Mouse (Mus musculus): ENCODE data around the gene Nrtn. TPM values are rescaled to one million over a fixed set of nuclear protein-coding genes. Genes with fewer than 3 reads are reported as not detected.
A peak's percentile ranks its signal among the peaks of the same experiment; 100 is the strongest.

Nrtn gene
- polyA plus RNA-seq, 1 experiment = not detected

GRCm38 (mm10) chr17:56715914-56716654, 41.2 kb downstream of the Nrtn start:
- Histone ChIP-seq H3K27ac (ENCODE audit: insufficient read depth, low read length) (peak overlapping the region; percentile 4; the same call in 1 of the 2 replicates), H3K4me1 (ENCODE audit: control insufficient read depth, insufficient read depth, low read length) (no peaks in the 10 kb centered on the region; the same call in 1 of the 2 replicates), H3K4me3 (ENCODE audit: insufficient read depth, low read length) (peak overlapping the region; percentile 58)
- TF ChIP-seq POLR2A (IDR thresholded peaks at IDR 0.05; ENCODE audit: low read depth, low read length) (no peak; the same call in 1 of the 2 replicates), CTCF (IDR thresholded peaks at IDR 0.05; ENCODE audit: borderline replicate concordance, insufficient read depth, low read length) (no peak)

GRCm38 (mm10) chr17:56715360-56715759, 42.0 kb downstream of the Nrtn start:
- TF ChIP-seq CTCF (IDR thresholded peaks at IDR 0.05; ENCODE audit: borderline replicate concordance, insufficient read depth, low read length) (no peak), POLR2A (IDR thresholded peaks at IDR 0.05; ENCODE audit: low read depth, low read length) (no peak)
- no peak overlapping the region for H3K27ac ChIP-seq (ENCODE audit: insufficient read depth, low read length)
- no peaks in the 10 kb centered on the region; the same call in 1 of the 2 replicates for H3K4me1 ChIP-seq (ENCODE audit: control insufficient read depth, insufficient read depth, low read length)
- no peak overlapping the region for H3K4me3 ChIP-seq (ENCODE audit: insufficient read depth, low read length)

- no peak overlapping the region for H3K27ac ChIP-seq (ENCODE audit: insufficient read depth, low read length)
- no peak overlapping the region for H3K4me3 ChIP-seq (ENCODE audit: insufficient read depth, low read length)
- no peaks in the 10 kb centered on the region for H3K4me1 ChIP-seq (ENCODE audit: control insufficient read depth, insufficient read depth, low read length)
- TF ChIP-seq POLR2A (IDR thresholded peaks at IDR 0.05; ENCODE audit: low read depth, low read length) (no peak), CTCF (IDR thresholded peaks at IDR 0.05; ENCODE audit: borderline replicate concordance, insufficient read depth, low read length) (no peak)
Measured at GRCm38 (mm10) chr17:56709708-56710107, 47.6 kb downstream of the Nrtn start.

GRCm38 (mm10) chr17:56708692-56709091, 48.6 kb downstream of the Nrtn start:
- TF ChIP-seq POLR2A (IDR thresholded peaks at IDR 0.05; ENCODE audit: low read depth, low read length) (no peak), CTCF (IDR thresholded peaks at IDR 0.05; ENCODE audit: borderline replicate concordance, insufficient read depth, low read length) (no peak)
- Histone ChIP-seq H3K4me1 (ENCODE audit: control insufficient read depth, insufficient read depth, low read length) (no peaks in the 10 kb centered on the region), H3K4me3 (ENCODE audit: insufficient read depth, low read length) (no peak overlapping the region), H3K27ac (ENCODE audit: insufficient read depth, low read length) (no peak overlapping the region)

GRCm38 (mm10) chr17:56706515-56706914, 50.8 kb downstream of the Nrtn start:
- H3K4me3 ChIP-seq (ENCODE audit: insufficient read depth, low read length) = no peak overlapping the region
- H3K4me1 ChIP-seq (ENCODE audit: control insufficient read depth, insufficient read depth, low read length) = no peaks in the 10 kb centered on the region
- TF ChIP-seq POLR2A (IDR thresholded peaks at IDR 0.05; ENCODE audit: low read depth, low read length) (no peak), CTCF (IDR thresholded peaks at IDR 0.05; ENCODE audit: borderline replicate concordance, insufficient read depth, low read length) (no peak)
- no peak overlapping the region for H3K27ac ChIP-seq (ENCODE audit: insufficient read depth, low read length)

GRCm38 (mm10) chr17:56703038-56703437, 54.3 kb downstream of the Nrtn start:
- TF ChIP-seq POLR2A (IDR thresholded peaks at IDR 0.05; ENCODE audit: low read depth, low read length) = no peak
- no peak overlapping the region for H3K27ac ChIP-seq (ENCODE audit: insufficient read depth, low read length)
- no peaks in the 10 kb centered on the region for H3K4me1 ChIP-seq (ENCODE audit: control insufficient read depth, insufficient read depth, low read length)
- no peak overlapping the region for H3K4me3 ChIP-seq (ENCODE audit: insufficient read depth, low read length)

Other genes with a start within 250 kb of the Nrtn start
- not detected in 2 replicates for gene Znrf4, start 245.1 kb downstream of the Nrtn start, polyA plus RNA-seq (2011; ENCODE audit: insufficient read length, low read depth, missing spikeins)
- gene Gm20219, start 203.1 kb downstream of the Nrtn start, polyA plus RNA-seq (2011; ENCODE audit: insufficient read length, low read depth, missing spikeins) = 0.38 and 0.54 TPM in 2 replicates
- gene Safb2, start 172.9 kb downstream of the Nrtn start, polyA plus RNA-seq (2011; ENCODE audit: insufficient read length, low read depth, missing spikeins) = 58.1 and 60.9 TPM in 2 replicates
- gene Safb, start 172.7 kb downstream of the Nrtn start, polyA plus RNA-seq (2011; ENCODE audit: insufficient read length, low read depth, missing spikeins) = 67.2 and 76.1 TPM in 2 replicates
- 134 and 146 TPM in 2 replicates for gene 2410015M20Rik, start 147.8 kb downstream of the Nrtn start, polyA plus RNA-seq (2011; ENCODE audit: insufficient read length, low read depth, missing spikeins)
- 200 and 331 TPM in 2 replicates for gene Rpl36, start 144.1 kb downstream of the Nrtn start, polyA plus RNA-seq (2011; ENCODE audit: insufficient read length, low read depth, missing spikeins)
- gene Lonp1, start 130.6 kb downstream of the Nrtn start, polyA plus RNA-seq (2011; ENCODE audit: insufficient read length, low read depth, missing spikeins) = 84.6 and 91.7 TPM in 2 replicates
- gene Catsperd, start 129.4 kb downstream of the Nrtn start, polyA plus RNA-seq (2011; ENCODE audit: insufficient read length, low read depth, missing spikeins) = 0.38 and 0.56 TPM in 2 replicates
- gene Ranbp3, start 84.2 kb downstream of the Nrtn start, polyA plus RNA-seq (2011; ENCODE audit: insufficient read length, low read depth, missing spikeins) = 42.3 and 45.7 TPM in 2 replicates
- gene Ndufa11, start 39.8 kb downstream of the Nrtn start, polyA plus RNA-seq (2011; ENCODE audit: insufficient read length, low read depth, missing spikeins) = 114 and 127 TPM in 2 replicates
- gene Vmac, start 39.5 kb downstream of the Nrtn start, polyA plus RNA-seq (2011; ENCODE audit: insufficient read length, low read depth, missing spikeins) = 15.0 and 15.1 TPM in 2 replicates
- gene Dus3l, start 7.2 kb upstream of the Nrtn start, polyA plus RNA-seq (2011; ENCODE audit: insufficient read length, low read depth, missing spikeins) = 17.4 and 17.6 TPM in 2 replicates
- gene Prr22, start 12.7 kb upstream of the Nrtn start, polyA plus RNA-seq (2011; ENCODE audit: insufficient read length, low read depth, missing spikeins) = not detected in 2 replicates
- 0.70 and 0.86 TPM in 2 replicates for gene Rfx2, start 73.5 kb upstream of the Nrtn start, polyA plus RNA-seq (2011; ENCODE audit: insufficient read length, low read depth, missing spikeins)
- gene Acsbg2, start 116.9 kb upstream of the Nrtn start, polyA plus RNA-seq (2011; ENCODE audit: insufficient read length, low read depth, missing spikeins) = not detected in 2 replicates
- not detected in 2 replicates for gene 1700061G19Rik, start 117.9 kb upstream of the Nrtn start, polyA plus RNA-seq (2011; ENCODE audit: insufficient read length, low read depth, missing spikeins)
- gene Mllt1, start 177.9 kb upstream of the Nrtn start, polyA plus RNA-seq (2011; ENCODE audit: insufficient read length, low read depth, missing spikeins) = 32.8 and 33.6 TPM in 2 replicates
- not detected in 2 replicates for gene Acer1, start 224.6 kb upstream of the Nrtn start, polyA plus RNA-seq (2011; ENCODE audit: insufficient read length, low read depth, missing spikeins)
- gene Clpp, start 232.8 kb upstream of the Nrtn start, polyA plus RNA-seq (2011; ENCODE audit: insufficient read length, low read depth, missing spikeins) = 46.5 and 49.5 TPM in 2 replicates
- gene Alkbh7, start 239.8 kb upstream of the Nrtn start, polyA plus RNA-seq (2011; ENCODE audit: insufficient read length, low read depth, missing spikeins) = 8.2 and 8.6 TPM in 2 replicates
- not detected in 2 replicates for gene Pspn, start 242.5 kb upstream of the Nrtn start, polyA plus RNA-seq (2011; ENCODE audit: insufficient read length, low read depth, missing spikeins)